Mouse (Mus musculus) kidney, embryonic 16.5 days (tissue): ENCODE data around the gene Itga10. TPM values are rescaled to one million over a fixed set of nuclear protein-coding genes. Genes with fewer than 3 reads are reported as not detected.

Source experiments
- ATAC-seq: fragments of 200-750 bp; cut with Nextera tagmentation; 2 replicates; pipeline ENCODE4 v1.8.0; 2017; ENCODE audit warnings: moderate TSS enrichment; ENCODE audit not compliant: low FRiP score, low TSS enrichment
- H3K27ac ChIP-seq: fragments of 300-500 bp; sonication (generic); 2 replicates; pipeline ENCODE4 v1.5.1; 2014; ENCODE audit warnings: low read length
- H3K27me3 ChIP-seq: fragments of 300-500 bp; sonication (generic); 2 replicates; pipeline ENCODE4 v1.6.1; 2014; ENCODE audit warnings: low read length, control low read depth, mixed read lengths; ENCODE audit not compliant: insufficient read depth
- H3K36me3 ChIP-seq: fragments of 300-500 bp; sonication (generic); 2 replicates; pipeline ENCODE4 v1.6.1; 2014; ENCODE audit warnings: low read length, control low read depth, mixed read lengths; ENCODE audit not compliant: insufficient read depth
- H3K4me1 ChIP-seq: fragments of 300-500 bp; sonication (generic); 2 replicates; pipeline ENCODE4 v1.6.1; 2014; ENCODE audit warnings: low read length, control low read depth, mixed read lengths; ENCODE audit not compliant: insufficient read depth
- H3K4me2 ChIP-seq: fragments of 300-500 bp; sonication (generic); replicated peaks from 2 replicates; pipeline ENCODE4 v1.6.1; 2014; ENCODE audit warnings: low read depth, low read length
- H3K4me3 ChIP-seq: fragments of 300-500 bp; sonication (generic); 2 replicates; pipeline ENCODE4 v1.5.1; 2014; ENCODE audit warnings: mild to moderate bottlenecking, low read length
- H3K9ac ChIP-seq: fragments of 300-500 bp; sonication (generic); replicated peaks from 2 replicates; pipeline ENCODE4 v1.6.1; 2014; ENCODE audit warnings: low read length
- H3K9me3 ChIP-seq: fragments of 300-500 bp; sonication (generic); 2 replicates; pipeline ENCODE4 v1.6.1; 2016; ENCODE audit warnings: low read length, control low read depth
- WGBS: fragments of 180-500 bp; shearing (Covaris S2); extraction: QIAGEN DNeasy Blood & Tissue Kit; methylation state at CpG from one replicate; pipeline ENCODE4 v1.1.7; 2014; 5-methylcytosine and 5-hydroxymethylcytosine counted together
- polyA plus RNA-seq: library from polyadenylated mRNA; unstranded; fragments of >200 nt; fragmentation: Nextera tagmentation; extraction: Ambion mirVana; gene quantifications from 2 replicates; pipeline ENCODE4 v1.2.1, GENCODE M21; 2015

The Itga10 gene
- polyA plus RNA-seq, 1 experiment from 2014 or later, result 0.85 TPM

DNA sequence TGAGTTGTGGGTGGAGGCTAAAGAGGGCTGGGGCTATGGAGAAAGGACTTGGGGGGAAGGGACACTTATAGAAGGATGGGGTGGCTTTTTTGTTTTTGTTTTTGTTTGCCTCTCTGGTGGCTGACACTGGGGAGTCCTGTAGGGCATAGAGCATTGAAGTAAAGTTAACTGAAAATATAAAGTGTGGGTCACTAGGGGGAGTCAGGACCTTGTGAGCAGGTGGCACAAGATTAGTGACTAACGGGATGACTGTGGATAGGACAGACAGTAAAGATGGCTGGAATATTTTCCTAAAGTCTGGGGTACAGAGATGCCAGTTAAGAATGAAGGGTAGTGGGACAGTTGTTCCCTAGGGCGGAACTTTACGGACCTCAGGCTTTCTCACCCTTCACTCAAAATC is 44.9 kb downstream of the Itga10 start:
- Histone ChIP-seq H3K4me2 (no peak overlapping the region), H3K9me3 (no peaks in the 10 kb centered on the region), H3K36me3 (no peaks in the 10 kb centered on the region), H3K9ac (no peak overlapping the region), H3K4me1 (0 out of 2 replicates have a peak, but pooled peaks cover under 1% of the 10 kb centered on the region), H3K27ac (no peak overlapping the region), H3K27me3 (no peaks in the 10 kb centered on the region), H3K4me3 (no peak overlapping the region)
- no peak for ATAC-seq
- 56% methylated on average over 3 of the region's 3 CpGs for WGBS

DNA sequence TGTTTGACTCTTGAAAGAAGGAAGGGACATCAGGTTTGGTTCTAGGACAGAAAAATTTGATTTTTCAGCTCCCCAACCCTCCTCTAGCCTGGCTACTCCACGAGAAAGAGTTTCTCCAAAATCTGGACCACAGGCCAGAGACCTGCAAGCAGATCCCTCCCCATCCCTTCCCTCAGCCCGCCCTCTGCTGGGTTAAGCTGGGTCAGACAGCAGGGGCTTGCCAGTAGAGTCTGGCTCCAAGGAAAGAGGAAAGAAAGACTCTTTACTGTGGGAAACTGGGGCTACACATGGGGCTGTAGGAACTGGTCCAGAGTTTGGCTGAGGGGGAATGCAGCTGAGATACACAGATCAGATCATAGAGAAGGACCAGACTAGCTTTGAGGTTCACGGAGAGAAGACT is 47.1 kb downstream of the Itga10 start:
- no peak for ATAC-seq
- Histone ChIP-seq H3K36me3 (no peaks in the 10 kb centered on the region), H3K4me2 (no peak overlapping the region), H3K27ac (no peak overlapping the region), H3K27me3 (no peaks in the 10 kb centered on the region), H3K9me3 (no peaks in the 10 kb centered on the region), H3K4me1 (peaks cover 9% of the 10 kb centered on the region), H3K9ac (no peak overlapping the region), H3K4me3 (no peak overlapping the region)
- WGBS, result 23% methylated on average over 3 of the region's 3 CpGs

DNA sequence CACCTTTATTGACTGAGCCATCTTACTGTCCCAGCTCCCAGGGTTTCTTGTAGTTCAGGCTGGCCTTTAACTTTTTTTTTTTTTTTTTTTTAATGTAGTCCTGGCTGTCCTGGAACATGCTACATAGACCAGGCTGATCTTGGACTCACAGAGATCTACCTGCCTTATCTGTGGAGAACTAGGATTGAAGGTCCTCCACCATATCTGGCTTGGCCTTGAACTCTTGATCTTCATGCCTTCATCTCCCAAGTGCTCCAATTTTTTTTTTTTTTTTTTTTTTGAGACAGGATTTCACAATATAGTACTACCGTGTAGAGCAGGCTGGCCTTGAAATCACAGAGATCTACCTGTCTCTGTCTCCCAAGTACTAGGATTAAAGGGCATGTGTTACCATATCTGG is 48.2 kb downstream of the Itga10 start:
- no peaks in the 10 kb centered on the region for H3K9me3 ChIP-seq
- H3K27me3 ChIP-seq, result no peaks in the 10 kb centered on the region
- H3K4me2 ChIP-seq, result no peak overlapping the region
- no peak overlapping the region for H3K9ac ChIP-seq
- WGBS, result 89% methylated on average over 1 of the region's 1 CpGs
- H3K4me3 ChIP-seq, result no peak overlapping the region
- ATAC-seq, result no peak
- H3K27ac ChIP-seq, result no peak overlapping the region
- no peaks in the 10 kb centered on the region for H3K36me3 ChIP-seq
- H3K4me1 ChIP-seq, result peaks cover 17% of the 10 kb centered on the region

DNA sequence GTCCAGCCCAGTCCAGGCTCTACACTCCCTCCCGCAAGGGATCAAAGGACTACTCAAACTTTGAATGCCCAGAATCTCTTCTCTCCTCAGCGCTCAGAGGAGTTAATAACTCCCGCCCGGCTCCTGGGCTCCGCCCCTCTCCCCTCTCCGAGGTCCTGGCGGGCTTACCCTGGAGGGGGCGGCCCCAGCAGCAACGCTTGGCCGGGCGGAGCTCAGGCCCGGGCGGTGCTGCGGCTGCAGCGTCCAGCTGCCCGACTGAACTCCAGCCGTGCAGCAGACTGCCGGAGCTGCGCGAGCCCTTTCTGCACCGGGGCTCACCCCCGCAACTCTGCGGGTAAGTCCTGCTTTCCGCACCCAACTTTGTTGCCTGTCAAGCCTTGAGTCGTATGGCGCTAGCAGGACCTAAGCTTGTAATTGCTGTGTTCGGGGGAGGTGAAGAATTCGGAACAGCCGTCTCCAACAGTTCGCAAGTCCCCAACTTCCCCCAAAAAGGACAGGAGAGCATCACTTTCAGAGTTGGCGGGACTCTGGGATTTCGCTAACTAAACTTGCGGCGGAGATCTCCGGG is 50.9 kb downstream of the Itga10 start, which contains the start of gene Pias3:
Gene Pias3, plus strand, starts transcription at position 187 of the 568 bp plus-strand sequence.
- H3K36me3 ChIP-seq, result peaks cover 20% of the 10 kb centered on the region
- peak within 1 kb of the TSS; percentile 77 for H3K4me2 ChIP-seq
- peak within 1 kb of the TSS; percentile 89 for H3K9ac ChIP-seq
- H3K4me1 ChIP-seq, result peaks cover 25% of the 10 kb centered on the region
- peak within 1 kb of the TSS; percentile 93 for H3K27ac ChIP-seq
- ATAC-seq, result peak; percentile 91
- peak within 1 kb of the TSS; percentile 92 for H3K4me3 ChIP-seq
- H3K27me3 ChIP-seq, result no peaks in the 10 kb centered on the region
- no peaks in the 10 kb centered on the region for H3K9me3 ChIP-seq
- WGBS, result under 1% methylated on average over 35 of the region's 35 CpGs

DNA sequence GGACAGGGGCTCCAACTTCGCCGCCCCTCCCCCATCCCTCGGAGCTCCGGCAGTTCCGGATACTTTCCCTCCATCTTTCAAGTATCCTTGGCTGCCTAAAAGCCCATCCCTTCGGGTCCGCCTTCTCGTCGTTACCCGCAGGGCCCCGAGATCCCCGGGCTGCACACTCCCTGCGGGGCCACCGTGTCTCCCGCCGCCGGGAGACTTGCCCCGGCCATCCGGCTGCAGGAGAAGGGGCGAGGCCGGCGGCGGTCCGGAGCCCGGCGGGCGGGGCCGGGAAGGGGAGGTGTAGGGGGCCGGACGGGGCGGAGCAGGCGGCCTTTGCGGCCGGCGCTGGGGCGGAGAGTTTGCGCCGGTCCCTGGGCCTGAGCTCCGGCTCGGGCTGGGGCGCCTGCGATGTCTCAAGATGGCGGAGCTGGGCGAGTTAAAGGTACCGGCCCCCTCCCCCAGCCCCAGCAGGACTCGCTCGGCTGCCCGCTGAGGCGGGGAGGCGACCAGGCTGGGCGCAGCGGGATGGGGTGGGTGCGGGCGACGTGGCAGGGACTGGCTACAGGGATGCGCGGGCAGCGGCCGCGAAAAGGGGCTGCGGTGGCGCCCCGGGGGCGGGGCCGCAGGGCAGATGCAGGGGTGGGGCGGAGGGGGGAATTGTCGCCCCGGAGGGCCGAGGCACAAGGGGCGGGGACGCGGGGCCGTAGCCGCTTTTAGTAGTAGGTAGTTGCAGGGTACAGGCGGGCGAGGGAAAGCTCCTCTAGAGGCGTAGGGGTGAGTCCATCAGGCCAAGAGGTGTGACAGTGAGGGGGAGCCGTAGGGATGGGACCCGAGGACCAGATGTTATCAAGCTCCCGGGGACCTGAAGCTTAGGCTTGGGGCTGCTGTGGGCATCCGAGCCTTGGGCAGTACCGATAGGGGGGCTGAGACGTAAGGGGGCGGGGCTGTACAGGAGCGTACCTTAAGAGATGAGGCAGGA is 51.7 kb downstream of the Itga10 start:
- no peaks in the 10 kb centered on the region for H3K9me3 ChIP-seq
- peak overlapping the region; percentile 77 for H3K4me2 ChIP-seq
- peaks cover 25% of the 10 kb centered on the region for H3K4me1 ChIP-seq
- H3K36me3 ChIP-seq, result peaks cover 28% of the 10 kb centered on the region
- H3K27ac ChIP-seq, result peak overlapping the region; percentile 93
- ATAC-seq, result peak; percentile 95
- WGBS, result under 1% methylated on average over 74 of the region's 85 CpGs
- H3K27me3 ChIP-seq, result no peaks in the 10 kb centered on the region
- peak overlapping the region; percentile 92 for H3K4me3 ChIP-seq
- H3K9ac ChIP-seq, result peak overlapping the region; percentile 89

DNA sequence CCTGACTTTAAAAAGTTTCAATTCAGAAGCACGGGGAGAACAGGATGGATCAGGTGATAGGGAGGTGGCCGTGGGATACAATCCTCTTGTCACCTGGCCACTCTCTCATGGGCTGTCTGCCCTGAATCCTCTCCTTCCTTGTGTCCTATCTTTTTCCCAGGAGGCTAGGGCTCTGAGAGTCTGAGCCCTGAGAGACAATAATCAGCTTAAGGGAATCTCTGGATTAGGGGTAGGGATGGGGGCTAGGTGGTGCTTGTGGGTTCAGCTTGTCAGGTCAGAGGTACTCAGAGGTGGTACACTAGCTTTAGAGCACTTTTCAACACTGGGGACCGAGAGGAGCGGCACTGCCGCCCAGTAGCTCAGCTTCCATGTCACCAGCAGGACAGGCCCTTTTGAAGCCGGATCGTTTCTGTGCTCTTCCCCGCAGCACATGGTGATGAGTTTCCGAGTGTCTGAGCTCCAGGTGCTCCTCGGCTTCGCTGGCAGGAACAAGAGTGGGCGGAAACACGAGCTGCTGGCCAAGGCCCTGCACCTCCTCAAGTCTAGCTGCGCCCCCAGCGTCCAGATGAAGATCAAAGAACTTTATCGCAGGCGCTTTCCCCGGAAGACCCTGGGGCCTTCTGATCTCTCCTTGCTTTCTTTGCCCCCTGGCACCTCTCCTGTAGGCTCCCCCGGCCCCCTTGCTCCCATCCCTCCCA is 53.8 kb downstream of the Itga10 start:
- no peaks in the 10 kb centered on the region for H3K27me3 ChIP-seq
- H3K4me1 ChIP-seq, result peaks cover 25% of the 10 kb centered on the region
- no peak overlapping the region for H3K4me3 ChIP-seq
- H3K9me3 ChIP-seq, result no peaks in the 10 kb centered on the region
- H3K36me3 ChIP-seq, result peaks cover 45% of the 10 kb centered on the region
- ATAC-seq, result no peak
- peak overlapping the region; percentile 44; the same call in 1 of the 2 replicates for H3K9ac ChIP-seq
- WGBS, result 31% methylated on average over 19 of the region's 19 CpGs
- no peak overlapping the region for H3K27ac ChIP-seq
- no peak overlapping the region for H3K4me2 ChIP-seq

DNA sequence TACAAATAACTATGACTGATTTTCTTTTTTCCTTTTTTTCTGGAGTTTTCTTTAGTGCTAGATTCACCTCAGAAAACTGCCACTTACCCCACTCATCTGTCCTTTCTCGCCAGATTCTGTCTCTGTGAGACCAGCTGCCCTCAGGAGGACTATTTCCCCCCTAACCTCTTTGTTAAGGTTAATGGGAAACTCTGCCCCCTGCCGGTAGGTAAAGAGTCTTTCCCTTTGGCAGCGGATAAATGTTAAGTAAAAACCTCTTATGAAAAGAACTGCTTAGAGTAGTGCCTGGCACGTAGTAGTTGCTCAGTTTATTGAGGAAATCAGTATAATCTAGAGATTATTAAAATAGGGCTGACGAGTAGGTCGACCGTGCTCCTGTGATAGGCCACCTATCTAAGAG is 55.0 kb downstream of the Itga10 start:
- H3K9ac ChIP-seq, result no peak overlapping the region
- H3K4me2 ChIP-seq, result no peak overlapping the region
- no peak overlapping the region for H3K27ac ChIP-seq
- no peaks in the 10 kb centered on the region for H3K27me3 ChIP-seq
- H3K36me3 ChIP-seq, result peaks cover 55% of the 10 kb centered on the region
- H3K4me3 ChIP-seq, result no peak overlapping the region
- no peak for ATAC-seq
- H3K9me3 ChIP-seq, result no peaks in the 10 kb centered on the region
- WGBS, result 62% methylated on average over 7 of the region's 7 CpGs
- peaks cover 23% of the 10 kb centered on the region for H3K4me1 ChIP-seq

DNA sequence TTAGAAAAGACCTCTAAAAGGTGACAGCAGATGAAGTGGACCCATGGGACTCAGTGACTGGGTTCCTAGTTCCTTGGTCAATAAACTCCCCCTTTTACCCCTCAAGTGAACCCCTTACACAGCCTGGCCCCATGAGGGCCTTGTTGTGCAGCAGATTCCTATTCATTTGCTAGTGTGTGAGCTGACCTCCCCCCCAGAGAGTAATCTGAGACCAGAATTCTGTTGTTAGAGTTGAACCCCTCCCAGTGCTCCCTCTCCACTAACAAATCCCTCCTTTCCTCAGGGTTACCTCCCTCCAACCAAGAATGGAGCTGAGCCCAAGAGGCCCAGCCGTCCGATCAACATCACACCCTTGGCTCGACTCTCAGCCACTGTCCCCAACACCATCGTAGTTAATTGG is 55.6 kb downstream of the Itga10 start:
- peaks cover 55% of the 10 kb centered on the region for H3K36me3 ChIP-seq

DNA sequence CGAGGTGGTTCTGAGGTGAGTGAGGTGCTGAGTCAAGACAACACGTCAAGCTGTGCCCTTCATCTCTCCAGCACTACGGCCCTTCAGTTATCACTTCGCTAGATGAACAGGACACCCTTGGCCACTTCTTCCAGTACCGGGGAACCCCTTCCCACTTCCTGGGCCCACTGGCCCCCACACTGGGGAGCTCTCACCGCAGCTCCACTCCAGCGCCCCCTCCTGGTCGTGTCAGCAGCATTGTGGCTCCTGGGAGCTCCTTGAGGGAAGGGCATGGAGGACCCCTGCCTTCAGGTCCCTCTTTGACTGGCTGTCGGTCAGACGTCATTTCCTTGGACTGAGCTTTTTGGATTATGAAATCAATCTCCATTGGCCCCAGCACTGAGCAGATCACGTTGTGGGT is 59.4 kb downstream of the Itga10 start:
- Histone ChIP-seq H3K4me1 (peaks cover 5% of the 10 kb centered on the region; the same call in 1 of the 2 replicates), H3K9ac (no peak overlapping the region), H3K4me2 (no peak overlapping the region), H3K27me3 (no peaks in the 10 kb centered on the region), H3K4me3 (no peak overlapping the region), H3K36me3 (peaks cover 51% of the 10 kb centered on the region), H3K27ac (no peak overlapping the region), H3K9me3 (no peaks in the 10 kb centered on the region)
- ATAC-seq, result no peak
- WGBS, result 66% methylated on average over 11 of the region's 11 CpGs

More for the DNA sequence above, 55.6 kb downstream of the Itga10 start:
- Histone ChIP-seq H3K4me3 (no peak overlapping the region), H3K4me2 (no peak overlapping the region), H3K4me1 (peaks cover 17% of the 10 kb centered on the region), H3K9ac (no peak overlapping the region), H3K27ac (no peak overlapping the region), H3K9me3 (no peaks in the 10 kb centered on the region), H3K27me3 (no peaks in the 10 kb centered on the region)
- no peak for ATAC-seq
- 68% methylated on average over 4 of the region's 4 CpGs for WGBS
